Mouse (Mus musculus): Measurements from ENCODE around the gene Ets1.

The Ets1 gene

DNA sequence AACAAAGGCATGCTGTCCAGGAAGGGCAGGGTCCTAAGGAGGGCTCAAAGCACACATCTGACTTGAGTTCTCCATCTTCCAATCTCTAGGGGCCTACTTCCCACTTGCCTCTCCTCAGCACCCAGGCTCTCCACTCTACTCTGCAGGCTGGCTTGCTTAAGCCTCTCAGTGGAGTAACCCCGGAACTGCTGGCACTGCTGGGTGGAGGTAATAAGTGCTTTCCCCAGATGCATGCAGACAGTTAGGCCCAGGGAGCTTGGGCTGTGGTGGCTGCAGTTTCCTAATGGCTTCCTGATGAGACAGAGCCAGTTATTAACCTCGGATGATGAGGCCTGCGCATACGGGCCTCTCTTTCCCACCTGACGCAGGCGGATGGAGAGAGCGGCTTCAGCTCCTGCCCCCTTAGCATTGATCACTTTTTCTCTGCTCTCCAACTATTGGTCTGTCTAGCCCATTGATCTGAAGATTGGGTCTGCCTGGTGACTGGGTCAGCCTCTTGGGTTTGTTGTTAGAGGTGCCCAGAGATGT is 76.4 kb downstream of the Ets1 start:
- DNase-seq (ENCODE audit: low spot score in 2 of 2), result no peak

DNA sequence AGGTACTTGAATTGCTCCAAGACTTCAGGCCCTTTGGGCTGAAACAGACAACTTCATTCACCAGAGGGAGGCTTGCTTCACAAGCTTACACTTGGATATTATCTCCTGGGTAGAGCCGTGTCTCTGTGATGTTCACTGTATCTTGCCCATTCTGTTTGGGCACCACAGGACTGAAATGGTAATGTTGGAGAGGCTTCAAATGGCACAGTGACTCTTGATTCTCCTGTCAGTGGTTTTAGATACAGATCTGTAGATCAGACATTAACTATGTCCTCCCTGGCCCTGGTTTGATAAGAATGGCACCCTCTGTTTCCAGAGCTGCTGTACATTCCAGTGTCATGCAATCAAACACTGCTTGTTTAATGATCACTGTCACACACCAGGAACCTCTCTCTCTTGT is 77.1 kb downstream of the Ets1 start:
- no peak for DNase-seq (ENCODE audit: low spot score in 2 of 2)

DNA sequence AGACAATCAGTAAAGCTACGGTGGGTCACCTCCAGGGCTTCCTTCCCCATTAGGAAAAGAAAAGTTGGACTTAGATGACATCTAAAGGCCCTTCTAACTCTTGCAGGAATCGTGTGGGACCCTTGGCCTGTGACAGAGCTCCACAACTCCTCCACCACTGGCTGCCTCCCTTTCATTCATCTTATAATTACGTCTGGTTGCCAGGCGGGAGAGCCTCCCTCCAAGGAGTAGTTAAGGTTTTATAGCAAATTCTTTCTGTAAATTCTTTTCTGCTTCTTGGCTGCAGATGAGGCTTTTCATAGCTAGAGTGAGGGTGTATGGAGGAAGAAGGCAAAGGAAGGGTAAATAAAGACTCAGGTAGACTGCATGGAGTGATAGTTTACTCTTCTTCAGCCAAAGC is 77.8 kb downstream of the Ets1 start:
- DNase-seq (ENCODE audit: low spot score in 2 of 2), result no peak

DNA sequence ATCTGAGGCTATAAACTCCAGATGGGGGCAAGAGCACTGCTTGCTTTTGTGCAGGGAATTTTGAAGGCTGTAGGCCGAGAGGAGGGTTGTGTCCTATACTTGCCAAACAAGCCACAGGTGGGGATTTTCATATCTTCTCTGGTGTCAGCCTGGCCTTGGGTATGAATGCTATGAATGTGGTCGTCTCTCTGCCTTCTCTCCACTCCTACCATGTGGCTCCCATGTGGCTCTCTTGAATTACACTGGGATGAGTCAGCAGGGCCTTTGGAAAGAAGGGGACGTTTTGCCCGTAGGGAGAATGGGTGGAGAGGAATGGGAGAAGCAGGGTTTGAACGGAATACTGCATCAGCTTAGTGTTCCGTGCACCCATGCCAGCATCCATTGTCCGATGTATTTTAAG is 78.5 kb downstream of the Ets1 start:
- DNase-seq (ENCODE audit: low spot score in 2 of 2), result no peak

DNA sequence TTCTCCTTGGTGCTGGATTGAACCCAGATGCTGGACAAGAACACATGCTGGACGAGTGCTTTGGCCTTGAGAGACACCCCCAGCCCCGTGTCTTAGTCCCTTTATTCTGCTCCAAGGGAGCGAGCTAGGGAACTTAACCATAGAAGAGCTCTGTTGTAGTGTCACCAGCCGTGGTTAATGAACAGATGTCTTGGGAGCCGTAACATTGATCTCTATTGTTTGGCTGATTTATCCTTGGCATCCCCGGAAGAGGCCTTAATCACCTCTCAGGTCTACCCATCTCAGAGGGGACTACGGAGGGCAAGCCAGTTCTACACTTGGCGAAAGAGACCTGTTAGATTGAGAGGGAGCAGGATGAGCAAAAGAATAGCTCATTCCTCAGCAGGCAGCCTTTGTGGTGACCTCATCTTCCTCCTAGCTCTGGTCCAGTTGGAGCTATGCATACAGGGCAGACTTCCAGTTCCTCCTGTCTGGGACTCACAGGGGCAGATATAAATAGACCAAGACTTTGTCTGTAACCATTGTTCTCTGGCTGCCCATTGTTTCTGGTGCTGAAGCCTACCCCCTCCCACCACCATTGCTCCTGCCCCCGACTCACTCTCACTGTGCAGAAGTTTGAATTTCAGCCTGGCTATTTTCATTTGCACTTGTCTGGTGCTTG is 79.9 kb downstream of the Ets1 start:
- peak in 1 of 2 experiments; percentile 35 for DNase-seq (ENCODE audit: low spot score in 2 of 2)

DNA sequence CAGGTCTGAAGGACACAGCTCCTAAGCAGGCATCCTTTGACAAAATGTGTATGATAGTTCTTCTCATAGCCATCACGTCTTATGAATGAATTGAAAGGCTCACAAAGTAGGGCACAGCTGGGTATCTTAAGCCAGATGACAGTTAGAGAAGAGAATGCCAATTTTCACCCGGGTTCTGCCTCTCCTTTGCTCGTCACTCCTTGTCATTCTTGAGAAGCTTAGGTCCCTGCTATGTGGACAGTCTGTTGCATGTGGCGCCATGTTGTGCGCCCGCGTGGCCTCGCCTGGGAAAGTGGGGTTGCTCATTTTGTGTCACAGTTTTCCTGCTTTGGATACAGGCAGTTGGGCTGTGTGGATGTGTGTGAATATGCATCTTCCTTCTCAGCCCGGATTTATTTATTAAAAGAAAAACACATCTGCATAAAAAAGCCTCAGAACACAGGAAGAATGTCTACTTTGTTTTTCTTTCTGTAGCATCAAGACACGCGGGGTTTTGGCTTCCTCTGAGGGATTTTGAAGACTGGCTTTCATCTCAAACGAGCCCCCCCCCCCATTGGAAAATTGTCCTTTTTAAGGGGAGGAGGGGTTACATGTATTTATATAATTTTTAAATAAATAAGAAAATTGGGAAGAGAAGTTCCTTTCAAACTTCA is 81.4 kb downstream of the Ets1 start:
- no peak for DNase-seq (ENCODE audit: low spot score in 2 of 2)

DNA sequence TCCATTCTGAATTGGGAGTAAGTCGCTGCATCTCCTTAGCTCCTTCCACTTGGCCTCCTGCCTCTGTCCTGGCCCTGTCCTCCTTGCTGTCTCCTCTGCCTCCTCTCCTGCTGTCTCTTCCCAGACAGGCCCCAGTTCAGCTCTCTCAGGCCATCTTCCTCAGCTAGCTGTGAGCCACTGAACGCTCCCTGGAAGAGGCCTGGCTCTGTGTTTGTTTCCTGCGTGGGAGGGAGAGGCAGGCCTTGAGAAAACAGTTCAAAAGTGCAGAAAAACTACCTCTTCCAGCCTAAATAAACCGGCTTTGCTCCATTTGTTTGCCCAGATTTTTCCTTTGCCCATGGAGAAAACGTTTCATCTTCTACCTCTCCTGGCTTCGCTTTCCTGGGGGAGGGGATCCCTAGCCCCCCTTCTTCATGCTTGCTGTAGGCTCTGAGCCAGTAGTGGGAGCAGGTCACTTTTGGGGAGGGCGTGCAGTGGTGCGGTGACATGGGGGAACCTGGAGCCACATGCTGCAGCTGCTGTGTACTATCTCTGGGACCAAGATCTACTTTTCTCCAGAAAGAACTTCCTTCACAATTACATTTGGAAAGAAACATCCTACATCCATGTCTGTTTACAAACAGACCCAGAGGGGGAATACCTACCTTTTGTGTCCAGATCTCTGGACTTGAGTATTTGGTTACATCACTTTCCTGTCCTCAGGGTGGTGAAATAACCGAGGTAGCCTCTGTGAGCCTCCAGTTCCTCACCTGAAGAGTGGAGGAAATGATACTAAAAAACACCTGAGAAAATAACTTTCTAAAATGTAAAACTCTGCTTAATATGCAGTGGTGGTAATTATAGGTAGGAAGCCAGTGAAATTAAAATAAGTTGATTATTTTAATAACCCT is 82.2 kb downstream of the Ets1 start:
- no peak for DNase-seq (ENCODE audit: low spot score in 2 of 2)

DNA sequence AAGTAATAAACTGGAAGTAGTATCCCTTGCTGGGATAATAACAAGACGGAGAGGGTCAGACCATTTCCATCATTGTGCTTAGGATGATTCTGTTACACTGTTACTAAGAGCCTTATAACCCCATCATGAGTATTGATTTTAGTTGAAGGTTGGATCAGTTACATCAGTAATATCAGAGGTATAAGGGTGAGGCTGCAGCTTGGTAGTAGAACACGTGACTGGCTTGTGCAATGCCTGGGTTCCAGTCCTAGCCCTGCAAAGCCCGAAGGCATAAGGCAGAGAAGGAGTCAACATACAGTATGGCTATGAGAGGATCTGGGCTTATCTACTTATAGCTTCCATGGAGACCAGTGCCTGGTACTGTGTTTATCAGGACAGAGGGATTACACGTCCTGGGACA is 82.8 kb downstream of the Ets1 start:
- DNase-seq (ENCODE audit: low spot score in 2 of 2), result no peak

DNA sequence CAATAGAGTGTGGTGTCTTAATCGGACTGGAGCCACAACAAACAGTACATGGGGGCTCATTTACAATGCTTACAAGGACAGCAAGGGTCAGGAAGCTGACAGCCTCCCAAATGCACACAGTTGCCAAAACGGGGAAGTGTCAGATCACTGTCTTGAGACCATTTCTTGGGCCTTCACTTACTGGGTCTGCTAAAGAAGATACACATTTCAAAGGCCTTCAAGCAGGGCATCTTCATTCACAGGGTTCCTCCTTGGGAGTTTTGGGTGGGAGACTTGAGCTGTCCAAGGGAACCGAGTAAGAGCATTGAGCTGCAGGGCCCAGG is 83.9 kb downstream of the Ets1 start:
- DNase-seq (ENCODE audit: low spot score in 2 of 2), result no peak

DNA sequence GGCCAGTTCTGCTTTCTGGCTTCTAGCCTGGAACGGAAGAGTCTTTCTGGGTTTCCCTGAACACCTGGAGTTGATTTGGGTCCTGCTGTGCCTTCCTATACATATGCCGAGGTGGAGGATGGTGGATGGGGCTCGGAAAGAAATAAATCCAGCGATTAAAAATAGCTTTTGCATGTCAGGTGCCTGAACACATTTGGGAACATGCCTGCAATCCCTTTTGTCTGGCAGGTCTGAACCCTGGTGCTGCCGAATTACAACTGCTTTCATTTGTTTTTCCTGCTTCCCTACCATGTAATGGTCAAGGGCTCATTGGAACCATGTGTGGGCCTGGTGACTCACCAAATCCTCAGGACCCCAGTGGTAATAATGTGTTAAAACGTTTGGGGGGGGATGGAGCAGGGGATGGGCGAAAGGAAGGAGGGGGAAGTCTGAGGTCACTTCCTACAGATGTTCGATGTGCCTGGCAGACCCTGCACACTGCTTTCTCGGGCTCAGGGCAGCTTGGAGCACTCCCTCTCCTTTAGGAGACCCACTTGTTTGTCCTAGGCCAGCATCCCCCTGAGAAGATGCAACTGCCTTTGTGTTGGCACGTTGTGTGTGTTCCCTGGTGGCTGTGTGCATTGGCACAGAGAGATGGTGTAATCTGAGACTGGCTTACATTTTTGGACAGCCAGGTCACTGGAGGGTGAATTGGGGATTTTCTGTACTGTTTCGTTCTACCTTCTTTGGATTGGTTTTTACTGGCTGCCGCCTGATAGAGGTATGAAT is 84.4 kb downstream of the Ets1 start:
- DNase-seq (ENCODE audit: low spot score in 2 of 2), result no peak

DNA sequence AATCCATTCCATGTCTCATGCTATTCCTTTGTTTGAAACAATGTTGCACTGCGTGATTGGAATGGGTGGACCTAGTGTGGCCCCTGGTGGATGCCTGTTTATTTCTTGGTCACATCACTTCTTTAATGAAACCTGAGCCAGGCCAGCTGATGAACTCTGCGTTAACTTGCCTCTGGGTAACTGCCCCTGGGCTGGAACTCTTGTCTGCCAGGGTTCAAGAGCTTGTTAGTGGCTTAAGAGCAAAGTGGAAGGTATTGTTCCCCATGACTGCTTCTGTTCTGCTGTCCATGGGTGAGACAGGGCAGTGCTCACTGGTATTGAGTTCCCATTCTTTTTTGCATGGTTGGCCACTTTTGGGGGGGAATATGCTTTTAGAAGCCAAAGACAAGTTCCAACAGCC is 85.1 kb downstream of the Ets1 start:
- DNase-seq (ENCODE audit: low spot score in 2 of 2), result no peak

DNA sequence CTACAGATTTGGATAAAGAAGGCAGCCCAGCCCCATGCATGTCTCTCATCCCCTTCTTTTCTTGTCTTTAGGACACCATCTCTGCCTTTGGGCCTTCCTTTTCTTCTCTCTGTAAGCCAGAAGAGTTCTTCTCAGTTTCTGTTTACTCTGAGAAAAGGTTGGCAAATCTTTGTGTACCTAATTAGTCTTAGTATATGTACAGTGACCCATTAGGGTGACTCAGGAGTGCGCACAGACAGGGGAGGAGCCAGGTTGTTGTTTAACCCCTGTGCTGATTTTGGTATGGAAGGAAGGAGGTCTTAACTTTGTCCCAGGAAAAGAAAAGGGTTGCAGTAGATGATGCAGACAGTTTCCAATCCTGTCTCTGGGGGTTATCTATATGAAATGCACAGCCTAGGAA is 86.2 kb downstream of the Ets1 start:
- no peak for DNase-seq (ENCODE audit: low spot score in 2 of 2)

DNA sequence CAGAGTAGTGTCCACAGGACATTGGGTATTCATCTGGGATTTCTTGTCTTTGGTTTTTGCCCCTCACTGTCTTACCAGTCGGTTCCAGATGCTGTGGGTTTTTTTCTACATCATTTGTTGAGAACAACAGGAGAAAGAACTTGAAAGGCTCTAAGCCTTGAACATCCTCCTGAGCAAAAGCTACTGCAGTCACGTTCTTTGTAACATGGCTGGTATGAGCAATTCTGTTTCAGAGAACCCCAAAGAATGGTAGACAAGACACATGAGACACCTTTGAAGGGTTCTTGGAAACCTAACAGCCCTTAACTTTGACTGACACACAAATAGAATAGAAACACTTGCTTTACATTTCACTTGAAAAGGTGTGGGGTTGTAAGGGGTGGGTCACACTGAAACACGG is 86.9 kb downstream of the Ets1 start:
- no peak for DNase-seq (ENCODE audit: low spot score in 2 of 2)

DNA sequence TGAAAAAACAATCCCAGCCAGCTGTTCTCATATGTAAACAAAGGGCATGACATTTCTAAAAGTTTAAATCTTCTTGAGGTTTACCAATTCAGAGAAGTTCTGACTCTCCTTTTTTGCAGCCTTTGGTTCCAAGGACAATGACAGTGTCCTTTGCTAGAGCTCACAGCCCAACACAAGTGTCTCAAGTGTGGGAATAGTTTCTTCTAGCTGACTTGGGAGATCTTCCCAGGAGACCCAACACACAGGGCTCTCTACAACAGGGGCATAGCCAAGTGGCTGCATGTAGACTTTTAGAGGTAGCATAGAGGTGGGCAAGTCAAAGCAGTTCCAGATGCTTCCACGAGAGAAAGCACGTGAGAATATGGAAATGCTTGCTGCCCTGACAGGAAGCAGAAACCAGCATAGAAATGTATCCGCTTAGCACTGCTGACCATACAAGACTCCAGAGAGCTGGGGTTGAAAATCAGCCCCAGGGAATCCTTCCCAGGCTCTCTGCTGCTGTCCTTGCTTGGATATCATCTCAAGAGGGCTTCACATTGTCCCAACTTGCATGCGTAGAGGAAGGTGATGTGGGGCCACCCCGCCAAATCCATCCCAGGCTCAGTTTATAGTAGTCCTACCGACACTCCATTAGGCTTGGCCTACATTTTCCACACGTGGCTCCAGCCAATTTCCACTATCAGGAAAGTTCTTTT is 88.3 kb downstream of the Ets1 start:
- DNase-seq (ENCODE audit: low spot score in 2 of 2), result no peak

DNA sequence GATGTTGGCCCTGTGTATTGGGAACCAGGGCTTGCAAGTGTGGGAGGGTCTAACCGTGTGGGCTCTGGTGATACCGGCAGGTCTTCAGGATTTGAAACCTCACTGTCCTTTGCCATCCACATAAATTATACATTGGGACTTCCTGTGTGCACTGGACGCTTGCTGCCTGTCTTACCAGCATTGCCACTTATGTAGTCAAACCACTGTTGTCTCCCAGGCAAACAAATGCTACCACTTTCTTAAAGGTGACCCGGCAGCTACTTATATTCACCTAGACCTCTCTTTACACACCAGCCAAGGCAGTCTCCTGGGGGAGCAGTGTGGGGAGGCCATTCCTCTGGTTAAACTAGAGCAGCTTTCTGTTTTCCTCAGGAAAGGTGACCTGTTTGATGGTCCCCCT is 89.9 kb downstream of the Ets1 start:
- DNase-seq (ENCODE audit: low spot score in 2 of 2), result no peak

DNA sequence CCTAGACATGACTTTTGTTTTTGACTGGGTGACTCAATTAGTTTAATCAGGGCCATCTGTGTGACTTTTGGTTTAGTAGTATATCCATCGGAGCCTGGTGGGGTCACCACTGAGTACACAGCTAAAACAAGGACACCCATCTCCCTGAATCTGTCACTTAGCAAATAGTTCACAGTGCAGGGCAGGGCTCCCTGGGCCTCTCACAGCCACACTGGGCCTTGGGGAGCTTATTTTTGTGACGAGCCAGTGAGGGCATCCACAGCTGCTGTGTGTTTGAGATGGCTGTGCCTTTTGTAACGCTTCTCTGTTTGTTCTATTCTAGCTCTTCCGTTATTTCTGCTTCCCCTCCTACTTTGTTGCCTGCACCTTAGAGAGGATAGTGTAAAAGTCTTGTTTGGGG is 90.6 kb downstream of the Ets1 start:
- DNase-seq (ENCODE audit: low spot score in 2 of 2), result no peak

DNA sequence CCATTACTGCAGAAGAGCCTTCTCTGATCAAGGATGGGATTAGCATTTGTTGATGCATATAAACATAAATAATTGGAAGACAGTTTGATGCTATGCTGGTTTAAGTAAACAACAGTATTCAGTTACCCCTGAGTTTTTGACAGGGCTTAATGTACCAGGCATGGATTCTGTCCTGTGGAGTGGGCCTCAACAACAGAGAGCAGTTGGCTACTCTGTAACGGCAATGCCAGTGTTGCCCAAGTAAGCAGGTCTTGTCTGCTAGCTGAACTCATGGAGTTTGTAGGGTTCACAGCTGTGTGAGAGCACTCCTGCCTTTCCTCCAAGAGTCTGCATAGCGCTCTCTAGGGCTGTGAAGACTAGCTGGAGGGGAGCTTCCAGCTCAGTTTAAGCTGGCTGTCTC is 91.0 kb downstream of the Ets1 start:
- no peak for DNase-seq (ENCODE audit: low spot score in 2 of 2)

DNA sequence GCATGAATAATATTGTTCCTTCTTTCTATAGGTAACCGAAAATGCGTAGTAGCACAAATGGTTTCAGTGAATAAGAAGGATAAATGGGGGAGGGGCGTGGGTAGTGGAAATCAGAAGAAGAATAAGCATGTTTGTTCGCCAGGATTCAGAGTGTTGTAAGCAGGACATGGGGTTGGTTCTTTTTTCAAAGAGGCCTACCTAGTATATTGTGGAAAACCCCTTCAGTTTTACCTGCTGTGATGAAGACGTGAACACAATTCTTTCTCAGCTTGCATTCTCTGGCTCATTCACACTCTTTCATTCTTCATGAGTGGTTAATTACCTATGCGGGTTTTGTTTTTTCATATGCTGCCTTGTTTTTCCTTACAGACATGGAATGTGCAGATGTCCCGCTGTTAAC is 92.3 kb downstream of the Ets1 start:
- DNase-seq (ENCODE audit: low spot score in 2 of 2), result no peak

DNA sequence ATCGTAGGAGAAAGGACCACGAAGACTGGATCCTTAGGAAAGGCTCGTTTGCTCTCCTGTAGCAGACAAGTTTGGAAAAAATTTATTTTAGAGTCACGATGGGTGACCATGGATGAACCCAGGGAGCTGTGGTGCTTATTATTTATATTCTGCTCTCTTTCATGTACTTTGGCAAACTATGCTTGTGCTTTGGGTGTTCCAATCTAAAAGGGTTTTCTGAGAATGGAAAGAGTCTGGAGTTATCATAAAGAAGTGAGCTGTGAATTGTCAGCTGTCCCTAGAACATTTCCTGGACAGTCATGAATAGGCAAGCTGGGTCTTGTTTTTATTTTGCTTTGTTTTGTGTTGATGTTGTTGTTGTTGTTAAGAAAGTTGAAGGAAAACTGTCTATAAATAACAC is 92.8 kb downstream of the Ets1 start:
- no peak for DNase-seq (ENCODE audit: low spot score in 2 of 2)

DNA sequence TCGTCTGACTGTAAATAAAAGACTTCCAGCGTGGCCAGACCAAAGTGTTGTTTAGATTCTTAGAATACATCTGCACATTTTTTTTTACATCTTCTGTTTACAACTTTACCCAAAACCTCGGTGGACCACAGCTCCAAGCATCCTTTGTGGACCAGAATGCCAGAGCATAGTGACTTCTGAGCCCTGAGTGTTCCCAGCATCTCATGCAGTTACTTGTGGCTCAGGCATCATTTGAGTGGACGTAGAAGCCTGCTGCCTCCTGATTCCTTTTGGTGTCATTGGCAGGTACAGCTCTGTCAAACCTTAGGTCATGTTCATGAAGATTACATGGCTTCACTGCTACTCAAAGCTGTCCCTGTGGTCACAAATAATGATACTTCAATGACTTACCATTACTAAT is 93.2 kb downstream of the Ets1 start:
- DNase-seq (ENCODE audit: low spot score in 2 of 2), result no peak

DNA sequence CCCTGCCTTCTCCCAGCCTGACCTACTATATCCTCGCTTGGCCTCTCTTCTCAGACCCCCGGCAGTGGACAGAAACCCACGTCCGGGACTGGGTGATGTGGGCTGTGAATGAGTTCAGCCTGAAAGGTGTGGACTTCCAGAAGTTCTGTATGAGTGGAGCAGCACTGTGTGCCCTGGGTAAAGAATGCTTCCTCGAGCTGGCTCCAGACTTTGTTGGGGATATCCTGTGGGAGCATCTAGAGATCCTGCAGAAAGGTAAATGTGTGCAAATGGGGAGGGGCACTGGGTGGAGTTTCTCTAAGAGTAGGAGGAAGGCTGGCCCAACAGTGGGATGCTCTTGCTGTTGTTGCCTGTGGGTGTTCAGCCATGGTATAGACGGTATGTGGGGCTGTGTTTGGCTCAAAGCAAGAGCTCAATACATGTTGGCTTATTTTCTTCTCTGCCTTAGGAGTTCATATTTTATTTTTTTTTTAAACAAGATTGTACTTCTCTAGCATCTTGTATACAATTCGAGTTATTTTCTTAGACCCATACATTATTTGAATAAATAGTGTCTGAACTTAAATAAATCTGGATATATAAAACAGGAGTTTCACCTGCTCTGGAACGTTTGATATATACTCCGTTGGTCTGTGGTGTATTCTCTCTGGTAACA is 94.1 kb downstream of the Ets1 start:
- no peak for DNase-seq (ENCODE audit: low spot score in 2 of 2)
